Mouse (Mus musculus): Measurements from ENCODE around the gene Slc35b4. TPM values are rescaled to one million over a fixed set of nuclear protein-coding genes. Genes with fewer than 3 reads are reported as not detected.

Gene Slc35b4
- polyA plus RNA-seq, 1 experiment from 2014 or later = 17.2 TPM

DNA sequence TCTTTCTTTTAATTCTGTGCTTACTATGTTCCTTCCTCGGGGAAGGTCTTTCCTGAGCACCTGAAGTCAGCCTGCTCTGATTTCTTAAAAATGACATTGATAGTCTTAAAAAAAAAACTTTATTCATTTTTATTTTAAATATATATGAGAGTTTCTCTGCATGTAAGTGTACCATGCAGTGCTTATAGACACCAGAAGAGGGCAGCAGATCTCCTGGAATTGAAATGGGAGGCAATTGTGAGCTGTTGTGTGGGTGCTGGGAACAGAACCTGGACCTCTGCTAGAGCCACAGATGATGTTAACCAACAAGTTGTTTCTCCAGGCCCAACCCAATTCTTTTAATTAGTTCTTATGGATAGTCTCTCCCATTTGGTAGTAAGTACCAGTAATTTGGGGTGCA, 18.1 kb upstream of the Slc35b4 start:
- H3K9ac ChIP-seq (ENCODE audit: low read depth, low read length) = no peak overlapping the region
- 0 out of 2 replicates have a peak, but pooled peaks have one; percentile 26 for TF ChIP-seq CTCF (IDR thresholded peaks at IDR 0.05; ENCODE audit: low read depth)
- no peaks in the 10 kb centered on the region for H3K9me3 ChIP-seq (ENCODE audit: control insufficient read depth)
- H3K27me3 ChIP-seq (replicated peaks; ENCODE audit: control insufficient read depth, insufficient read depth, low read length) = no peaks in the 10 kb centered on the region
- no peaks in the 10 kb centered on the region for H3K4me1 ChIP-seq (replicated peaks; ENCODE audit: control insufficient read depth, insufficient read depth, low read length)
- WGBS = 97% methylated on average over 1 of the region's 1 CpGs
- ATAC-seq = no peak
- H3K27ac ChIP-seq (ENCODE audit: low read depth, low read length) = no peak overlapping the region
- no peaks in the 10 kb centered on the region for H3K36me3 ChIP-seq (ENCODE audit: control insufficient read depth, insufficient read depth)
- no peak overlapping the region for H3K4me3 ChIP-seq (ENCODE audit: low read depth, low read length)
- no peak overlapping the region for H3K4me2 ChIP-seq (replicated peaks; ENCODE audit: low read depth)

DNA sequence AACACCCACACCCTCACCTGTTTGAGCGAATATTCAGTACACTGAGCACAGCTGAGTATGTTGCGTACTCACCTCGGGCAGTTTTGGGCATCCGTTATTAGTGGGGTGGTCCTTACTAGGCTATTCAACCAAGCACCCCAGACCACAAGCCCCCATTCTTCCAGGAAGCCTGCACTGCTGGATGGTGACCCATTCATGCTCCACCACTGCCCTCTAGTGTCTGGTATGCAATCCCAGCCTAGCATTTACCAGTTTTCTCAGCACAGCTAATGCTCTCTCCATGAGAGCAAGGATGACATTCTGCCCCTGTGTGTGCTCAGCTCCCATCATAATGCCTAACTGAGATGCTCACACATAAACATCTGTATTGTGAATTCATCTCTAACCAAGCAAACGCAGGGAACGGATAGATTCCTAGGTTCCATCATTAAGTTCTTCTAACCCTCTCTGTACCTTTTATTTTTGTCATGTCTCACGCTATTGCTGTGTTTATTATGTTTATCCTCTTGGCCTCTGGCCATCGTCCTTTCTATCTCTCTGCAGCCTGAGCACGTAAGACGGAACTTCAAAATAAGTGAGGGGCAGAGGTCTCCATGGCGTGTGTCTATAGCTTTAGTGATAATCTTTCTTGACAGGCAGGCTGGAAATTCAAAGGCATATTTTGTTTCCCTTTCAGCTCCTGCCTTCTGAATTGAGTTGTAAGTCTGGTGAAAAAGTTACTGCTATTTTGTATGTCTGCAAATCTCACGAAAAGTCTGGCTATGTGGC, 17.0 kb upstream of the Slc35b4 start:
- 48% methylated on average over 12 of the region's 12 CpGs for WGBS
- ATAC-seq = no peak
- no peaks in the 10 kb centered on the region for H3K36me3 ChIP-seq (ENCODE audit: control insufficient read depth, insufficient read depth)

DNA sequence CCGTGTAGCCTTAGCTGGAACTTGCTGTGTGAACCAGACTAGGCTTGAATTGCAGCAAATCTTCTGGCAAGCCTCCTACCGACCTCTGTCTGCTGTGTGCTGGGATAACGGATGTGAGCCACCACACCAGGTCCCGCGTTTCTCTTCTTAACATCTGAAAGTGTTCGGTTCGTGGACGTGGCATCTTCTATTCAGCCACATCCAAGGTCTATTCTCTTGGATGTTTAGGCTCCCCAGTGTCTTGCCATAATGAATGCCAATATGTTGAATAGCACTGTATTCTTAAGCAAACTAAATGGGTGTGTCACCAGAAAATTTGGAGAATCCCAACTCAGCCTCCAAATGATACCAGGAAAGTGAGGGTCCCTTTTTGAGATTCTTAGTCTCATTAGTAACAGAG, 14.5 kb upstream of the Slc35b4 start:
- 92% methylated on average over 8 of the region's 8 CpGs for WGBS
- no peak for ATAC-seq
- H3K9ac ChIP-seq (ENCODE audit: low read depth, low read length) = no peak overlapping the region
- no peaks in the 10 kb centered on the region for H3K27me3 ChIP-seq (replicated peaks; ENCODE audit: control insufficient read depth, insufficient read depth, low read length)
- TF ChIP-seq CTCF (IDR thresholded peaks at IDR 0.05; ENCODE audit: low read depth) = no peak
- no peak overlapping the region for H3K4me3 ChIP-seq (ENCODE audit: low read depth, low read length)
- no peaks in the 10 kb centered on the region for H3K9me3 ChIP-seq (ENCODE audit: control insufficient read depth)
- H3K27ac ChIP-seq (ENCODE audit: low read depth, low read length) = no peak overlapping the region
- no peaks in the 10 kb centered on the region for H3K4me1 ChIP-seq (replicated peaks; ENCODE audit: control insufficient read depth, insufficient read depth, low read length)
- H3K4me2 ChIP-seq (replicated peaks; ENCODE audit: low read depth) = no peak overlapping the region
- no peaks in the 10 kb centered on the region for H3K36me3 ChIP-seq (ENCODE audit: control insufficient read depth, insufficient read depth)

More for the DNA sequence above, 17.0 kb upstream of the Slc35b4 start:
- H3K4me3 ChIP-seq (ENCODE audit: low read depth, low read length) = no peak overlapping the region
- H3K9ac ChIP-seq (ENCODE audit: low read depth, low read length) = no peak overlapping the region
- peak; percentile 94 for TF ChIP-seq CTCF (IDR thresholded peaks at IDR 0.05; ENCODE audit: low read depth)
- no peak overlapping the region for H3K27ac ChIP-seq (ENCODE audit: low read depth, low read length)
- no peak overlapping the region for H3K4me2 ChIP-seq (replicated peaks; ENCODE audit: low read depth)
- no peaks in the 10 kb centered on the region for H3K4me1 ChIP-seq (replicated peaks; ENCODE audit: control insufficient read depth, insufficient read depth, low read length)
- H3K27me3 ChIP-seq (replicated peaks; ENCODE audit: control insufficient read depth, insufficient read depth, low read length) = no peaks in the 10 kb centered on the region
- H3K9me3 ChIP-seq (ENCODE audit: control insufficient read depth) = no peaks in the 10 kb centered on the region

DNA sequence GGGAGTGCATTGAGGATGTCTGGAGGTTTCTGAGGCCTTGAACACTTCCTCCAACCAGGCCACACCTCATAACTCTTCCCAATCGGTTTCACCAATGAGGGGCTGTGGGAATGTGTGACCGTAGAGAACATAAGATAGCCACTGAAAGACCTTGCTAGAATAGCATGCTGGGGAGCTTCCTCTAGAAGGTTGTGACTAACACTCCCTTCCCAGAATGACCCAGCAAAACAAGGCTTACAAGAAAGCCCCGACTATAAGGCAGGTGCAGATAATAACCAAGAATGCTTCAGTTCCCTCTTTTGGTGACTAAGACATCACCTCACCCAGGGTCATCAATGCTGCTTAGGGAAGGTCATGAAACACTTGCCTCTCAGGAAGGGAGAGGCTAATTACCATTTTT, 12.6 kb upstream of the Slc35b4 start:
- no peak for ATAC-seq
- Histone ChIP-seq H3K27me3 (replicated peaks; ENCODE audit: control insufficient read depth, insufficient read depth, low read length) (no peaks in the 10 kb centered on the region), H3K4me2 (replicated peaks; ENCODE audit: low read depth) (no peak overlapping the region), H3K9me3 (ENCODE audit: control insufficient read depth) (no peaks in the 10 kb centered on the region), H3K36me3 (ENCODE audit: control insufficient read depth, insufficient read depth) (no peaks in the 10 kb centered on the region), H3K4me3 (ENCODE audit: low read depth, low read length) (no peak overlapping the region), H3K4me1 (replicated peaks; ENCODE audit: control insufficient read depth, insufficient read depth, low read length) (no peaks in the 10 kb centered on the region), H3K9ac (ENCODE audit: low read depth, low read length) (no peak overlapping the region), H3K27ac (ENCODE audit: low read depth, low read length) (no peak overlapping the region)
- WGBS = 83% methylated on average over 3 of the region's 3 CpGs
- TF ChIP-seq CTCF (IDR thresholded peaks at IDR 0.05; ENCODE audit: low read depth) = no peak

DNA sequence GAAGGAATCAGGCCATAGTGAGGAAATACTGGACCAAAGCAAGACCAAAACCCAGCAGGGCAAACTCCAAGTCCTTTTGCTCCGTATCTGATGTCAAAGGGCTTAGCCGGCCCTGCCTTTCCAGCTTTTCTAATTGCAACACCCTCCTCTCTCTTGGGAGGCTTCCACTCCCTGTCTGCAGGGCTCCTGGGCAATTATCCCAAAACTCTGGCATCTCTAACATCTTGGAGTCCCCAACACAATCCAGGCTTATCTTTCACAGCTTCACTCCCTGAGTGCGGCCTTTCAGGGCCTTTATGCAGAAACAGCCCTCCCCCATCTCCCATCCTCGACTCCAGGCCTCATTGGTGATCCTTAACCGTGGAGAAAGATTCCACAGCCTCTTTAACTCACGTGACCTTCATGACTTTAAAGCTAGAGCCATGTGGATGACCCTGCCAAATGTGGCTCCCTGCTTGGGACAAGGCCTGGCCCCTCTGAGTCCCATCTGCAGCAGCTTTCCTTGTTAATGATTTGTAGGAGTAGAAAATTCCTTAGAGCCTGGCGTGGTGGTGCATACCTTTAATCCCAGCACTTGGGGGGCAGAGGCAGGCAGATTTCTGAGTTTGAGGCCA, 11.2 kb upstream of the Slc35b4 start:
- Histone ChIP-seq H3K4me1 (replicated peaks; ENCODE audit: control insufficient read depth, insufficient read depth, low read length) (no peaks in the 10 kb centered on the region), H3K9ac (ENCODE audit: low read depth, low read length) (no peak overlapping the region), H3K4me2 (replicated peaks; ENCODE audit: low read depth) (no peak overlapping the region), H3K4me3 (ENCODE audit: low read depth, low read length) (no peak overlapping the region), H3K36me3 (ENCODE audit: control insufficient read depth, insufficient read depth) (no peaks in the 10 kb centered on the region), H3K9me3 (ENCODE audit: control insufficient read depth) (no peaks in the 10 kb centered on the region), H3K27ac (ENCODE audit: low read depth, low read length) (no peak overlapping the region), H3K27me3 (replicated peaks; ENCODE audit: control insufficient read depth, insufficient read depth, low read length) (no peaks in the 10 kb centered on the region)
- 59% methylated on average over 7 of the region's 7 CpGs for WGBS
- no peak for TF ChIP-seq CTCF (IDR thresholded peaks at IDR 0.05; ENCODE audit: low read depth)
- no peak for ATAC-seq

DNA sequence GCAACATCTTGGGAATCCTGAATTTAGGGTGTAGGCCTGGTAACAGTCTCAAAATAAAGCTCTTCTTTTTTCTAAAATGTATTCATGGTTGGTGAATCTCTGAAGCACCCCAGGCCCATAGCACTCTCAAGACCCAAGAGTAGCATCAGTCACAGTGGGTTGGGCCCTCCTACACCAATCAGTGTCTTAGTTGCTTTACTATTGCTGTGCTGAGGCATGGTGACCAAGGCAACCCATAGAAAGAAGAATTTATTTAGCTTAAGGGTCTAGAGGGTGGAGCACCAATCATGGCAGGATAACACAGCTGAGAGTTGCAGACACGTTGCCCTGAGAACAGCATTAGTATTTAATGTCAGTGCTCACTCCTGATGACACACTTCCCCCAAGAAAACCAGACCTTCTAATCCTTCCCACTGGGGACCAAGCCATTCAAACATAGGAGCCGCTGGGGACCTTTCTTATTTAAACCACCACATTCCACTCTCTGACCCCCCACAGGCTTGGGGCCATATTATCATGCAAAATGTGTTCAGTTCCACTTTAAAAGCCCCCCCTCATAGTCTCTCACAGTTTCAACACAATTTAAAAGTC, 10.5 kb upstream of the Slc35b4 start:
- TF ChIP-seq CTCF (IDR thresholded peaks at IDR 0.05; ENCODE audit: low read depth) = no peak
- WGBS = 63% methylated on average over 2 of the region's 2 CpGs
- Histone ChIP-seq H3K9me3 (ENCODE audit: control insufficient read depth) (no peaks in the 10 kb centered on the region), H3K36me3 (ENCODE audit: control insufficient read depth, insufficient read depth) (no peaks in the 10 kb centered on the region), H3K27me3 (replicated peaks; ENCODE audit: control insufficient read depth, insufficient read depth, low read length) (no peaks in the 10 kb centered on the region), H3K9ac (ENCODE audit: low read depth, low read length) (no peak overlapping the region), H3K27ac (ENCODE audit: low read depth, low read length) (no peak overlapping the region), H3K4me2 (replicated peaks; ENCODE audit: low read depth) (no peak overlapping the region), H3K4me3 (ENCODE audit: low read depth, low read length) (no peak overlapping the region), H3K4me1 (replicated peaks; ENCODE audit: control insufficient read depth, insufficient read depth, low read length) (no peaks in the 10 kb centered on the region)
- ATAC-seq = no peak
